Mouse (Mus musculus) C2C12 (cell line): ENCODE measurements around the gene Vps33a.

ENCODE experiments used
- CEBPB ChIP-seq: IDR thresholded peaks from one replicate; pipeline ENCODE4 v1.6.1; 2011; ENCODE audit warnings: low read depth, mild to moderate bottlenecking, control low read depth, moderate library complexity
- CTCF ChIP-seq: IDR thresholded peaks from one replicate; pipeline ENCODE4 v1.5.1; 2011; ENCODE audit not compliant: control insufficient read depth, insufficient read depth, insufficient read length
- FOSL1 ChIP-seq: IDR thresholded peaks from one replicate; pipeline ENCODE4 v1.8.0; 2011; ENCODE audit warnings: mild to moderate bottlenecking, low read length; ENCODE audit not compliant: poor library complexity, insufficient read depth, severe bottlenecking
- MAX ChIP-seq: IDR thresholded peaks from one replicate; pipeline ENCODE4 v1.6.1; 2011; ENCODE audit warnings: mild to moderate bottlenecking, control low read depth
- MYOD1 ChIP-seq: IDR thresholded peaks from one replicate; pipeline ENCODE4 v1.6.1; 2011; ENCODE audit warnings: low read depth; ENCODE audit not compliant: control insufficient read depth, insufficient read length
- MYOG ChIP-seq: IDR thresholded peaks from one replicate; pipeline ENCODE4 v1.6.1; 2011; ENCODE audit not compliant: control insufficient read depth, insufficient read length; ENCODE audit errors: extremely low read depth
- USF1 ChIP-seq: IDR thresholded peaks from one replicate; pipeline ENCODE4 v1.6.1; 2011; ENCODE audit warnings: low read depth, mild to moderate bottlenecking, control low read depth, moderate library complexity

GRCm38 (mm10) chr5:123561128-123561527 lies 11.7 kb downstream of the Vps33a start:
- TF ChIP-seq MAX (no peak), CTCF (no peak), FOSL1 (no peak), MYOD1 (no peak), CEBPB (no peak), USF1 (no peak), MYOG (no peak)
